Mouse (Mus musculus): Measurements from ENCODE around the gene Tnfrsf25. TPM values are rescaled to one million over a fixed set of nuclear protein-coding genes. Genes with fewer than 3 reads are reported as not detected.

Tnfrsf25 gene
- polyA plus RNA-seq, 1 experiment from 2014 or later, result 1.4 TPM

DNA sequence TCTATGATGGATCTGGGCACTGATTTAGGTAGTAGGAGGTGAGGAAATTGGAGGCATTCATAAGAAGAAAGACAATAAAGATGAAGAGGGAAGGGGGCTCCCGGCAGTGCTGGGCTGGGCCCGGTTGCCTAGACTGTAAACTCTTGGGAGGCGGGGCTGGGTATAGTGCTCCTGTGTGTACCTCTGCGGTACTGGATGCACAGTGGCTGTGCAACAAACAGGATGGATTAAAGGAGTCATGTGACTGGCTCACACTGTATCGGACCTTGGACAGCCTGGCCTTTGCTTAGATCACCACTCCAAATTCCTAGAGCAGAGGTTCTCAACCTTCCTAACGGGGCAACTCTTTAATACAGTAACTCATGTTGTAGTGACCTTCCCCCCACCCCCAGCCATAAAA is 45.9 kb downstream of the Tnfrsf25 start:
- H3K36me3 ChIP-seq (ENCODE audit: insufficient read depth, low read length), result no peaks in the 10 kb centered on the region

DNA sequence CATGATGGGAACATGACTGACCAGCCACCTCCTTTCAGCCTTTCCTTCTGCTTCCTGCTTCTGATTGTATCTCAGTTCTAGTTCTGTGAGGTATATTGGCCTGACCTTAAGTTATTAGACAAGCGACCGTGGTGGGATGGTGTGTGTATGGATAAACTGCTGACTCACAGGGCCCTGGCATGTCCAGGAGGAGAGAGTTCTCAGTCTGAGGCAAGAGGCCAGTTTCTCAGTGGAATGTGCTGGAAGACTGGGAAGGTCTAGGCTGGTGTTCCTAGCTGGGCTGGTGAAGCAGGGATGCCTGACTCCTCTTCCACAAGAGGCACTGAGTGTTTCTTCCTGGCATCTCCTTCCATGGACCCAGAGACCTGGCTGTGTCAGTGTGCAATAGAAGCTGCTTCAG is 47.0 kb downstream of the Tnfrsf25 start:
- H3K36me3 ChIP-seq (ENCODE audit: insufficient read depth, low read length), result no peaks in the 10 kb centered on the region
- H3K4me3 ChIP-seq (ENCODE audit: low read depth, low read length), result no peak overlapping the region
- peaks cover 37% of the 10 kb centered on the region for H3K27me3 ChIP-seq (replicated peaks; ENCODE audit: insufficient read depth, low read length)
- 80% methylated on average over 2 of the region's 2 CpGs for WGBS
- H3K4me2 ChIP-seq (replicated peaks; ENCODE audit: low read depth, low read length), result no peak overlapping the region
- H3K9ac ChIP-seq (replicated peaks; ENCODE audit: low read depth), result no peak overlapping the region
- DNase-seq (ENCODE audit: low spot score), result no peak
- no peaks in the 10 kb centered on the region for H3K9me3 ChIP-seq (ENCODE audit: low read length)
- TF ChIP-seq CTCF (IDR thresholded peaks at IDR 0.05), result no peak
- TF ChIP-seq EP300 (IDR thresholded peaks at IDR 0.05), result no peak
- peaks cover 6% of the 10 kb centered on the region; the same call in 1 of the 2 replicates for H3K4me1 ChIP-seq (ENCODE audit: insufficient read depth, low read depth, low read length)
- no peak overlapping the region for H3K27ac ChIP-seq (ENCODE audit: low read length)
- ATAC-seq, result no peak

More for the DNA sequence above, 45.9 kb downstream of the Tnfrsf25 start:
- no peak overlapping the region for H3K4me3 ChIP-seq (ENCODE audit: low read depth, low read length)
- peaks cover 37% of the 10 kb centered on the region for H3K27me3 ChIP-seq (replicated peaks; ENCODE audit: insufficient read depth, low read length)
- no peak overlapping the region for H3K4me2 ChIP-seq (replicated peaks; ENCODE audit: low read depth, low read length)
- no peaks in the 10 kb centered on the region for H3K9me3 ChIP-seq (ENCODE audit: low read length)
- no peak for DNase-seq (ENCODE audit: low spot score)
- WGBS, result 67% methylated on average over 6 of the region's 6 CpGs
- TF ChIP-seq EP300 (IDR thresholded peaks at IDR 0.05) (no peak), CTCF (IDR thresholded peaks at IDR 0.05) (no peak)
- H3K27ac ChIP-seq (ENCODE audit: low read length), result no peak overlapping the region
- H3K9ac ChIP-seq (replicated peaks; ENCODE audit: low read depth), result no peak overlapping the region
- peaks cover 6% of the 10 kb centered on the region; the same call in 1 of the 2 replicates for H3K4me1 ChIP-seq (ENCODE audit: insufficient read depth, low read depth, low read length)
- ATAC-seq, result no peak

DNA sequence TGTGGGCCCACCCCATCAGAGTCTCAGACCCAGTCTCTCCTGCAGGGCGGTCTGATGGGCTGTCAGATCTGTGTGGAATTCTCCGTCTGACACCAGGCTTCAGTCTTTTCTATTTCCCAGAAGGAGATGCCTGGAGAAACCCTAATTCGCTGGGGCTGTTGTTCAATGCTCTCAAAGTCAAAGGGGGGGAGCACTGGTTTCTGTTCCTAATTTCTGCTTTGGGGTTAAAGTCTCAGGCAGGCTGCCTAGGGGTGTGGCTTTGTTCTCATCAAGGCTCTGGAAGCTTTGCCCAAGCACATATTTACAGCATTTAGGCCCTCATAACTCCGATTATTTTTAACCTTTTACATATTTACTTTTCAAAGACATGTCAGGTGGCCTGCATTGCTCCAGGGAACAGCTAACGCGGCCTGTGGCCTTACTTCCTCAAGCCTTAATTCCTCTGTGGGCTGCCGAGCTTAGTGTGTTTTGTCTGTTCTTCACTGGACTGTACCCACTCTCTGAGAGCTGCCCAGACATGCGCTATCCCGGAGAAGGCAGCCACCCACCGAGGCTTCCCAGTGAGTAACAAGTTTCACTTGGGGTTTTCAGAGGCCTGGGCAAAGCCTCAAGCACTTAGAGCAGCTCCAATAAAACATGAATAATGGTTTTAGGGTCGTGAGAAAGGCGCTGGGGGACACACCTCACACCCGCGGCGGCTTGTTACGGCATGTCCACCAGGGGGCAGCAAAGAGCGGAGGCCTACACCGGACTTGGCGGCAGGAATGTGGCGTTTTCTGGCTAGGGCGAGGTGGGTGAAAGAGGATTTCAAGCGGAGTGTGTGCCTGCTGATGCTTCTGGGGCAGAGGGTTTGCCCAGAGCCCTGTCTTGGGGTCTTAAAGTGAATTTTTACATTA is 49.5 kb downstream of the Tnfrsf25 start:
- Histone ChIP-seq H3K27ac (ENCODE audit: low read length) (no peak overlapping the region), H3K27me3 (replicated peaks; ENCODE audit: insufficient read depth, low read length) (peaks cover 13% of the 10 kb centered on the region), H3K4me3 (ENCODE audit: low read depth, low read length) (no peak overlapping the region), H3K9me3 (ENCODE audit: low read length) (no peaks in the 10 kb centered on the region), H3K4me1 (ENCODE audit: insufficient read depth, low read depth, low read length) (no peaks in the 10 kb centered on the region), H3K4me2 (replicated peaks; ENCODE audit: low read depth, low read length) (peak overlapping the region; percentile 28; the same call in 1 of the 2 replicates), H3K9ac (replicated peaks; ENCODE audit: low read depth) (no peak overlapping the region), H3K36me3 (ENCODE audit: insufficient read depth, low read length) (no peaks in the 10 kb centered on the region)
- peak; percentile 46; the same call in 1 of the 2 replicates for ATAC-seq
- TF ChIP-seq CTCF (IDR thresholded peaks at IDR 0.05) (peak; percentile 97), EP300 (IDR thresholded peaks at IDR 0.05) (no peak)
- 20% methylated on average over 22 of the region's 22 CpGs for WGBS
- DNase-seq (ENCODE audit: low spot score), result peak; percentile 68

DNA sequence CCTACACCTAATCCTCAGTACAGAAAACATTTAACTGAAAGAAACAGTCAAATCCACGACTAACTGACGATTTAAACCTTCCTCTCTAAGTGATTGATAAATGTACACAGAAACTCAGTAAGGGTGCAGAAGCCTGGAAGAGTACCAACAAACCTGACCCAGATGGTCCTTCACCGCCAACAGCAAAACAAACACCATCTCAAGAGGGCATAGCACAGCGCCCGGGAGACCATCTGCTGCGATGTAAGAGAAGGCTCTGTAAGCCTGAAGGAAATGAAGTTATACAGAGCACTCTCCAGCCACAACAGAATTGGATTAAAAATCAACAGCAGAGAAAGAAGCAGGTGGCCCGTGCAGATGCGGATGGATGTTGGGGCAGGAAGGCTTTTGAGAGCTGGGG is 52.3 kb downstream of the Tnfrsf25 start:
- Histone ChIP-seq H3K9me3 (ENCODE audit: low read length) (no peaks in the 10 kb centered on the region), H3K36me3 (ENCODE audit: insufficient read depth, low read length) (no peaks in the 10 kb centered on the region), H3K4me2 (replicated peaks; ENCODE audit: low read depth, low read length) (no peak overlapping the region), H3K27me3 (replicated peaks; ENCODE audit: insufficient read depth, low read length) (no peaks in the 10 kb centered on the region), H3K9ac (replicated peaks; ENCODE audit: low read depth) (no peak overlapping the region), H3K4me1 (ENCODE audit: insufficient read depth, low read depth, low read length) (no peaks in the 10 kb centered on the region), H3K4me3 (ENCODE audit: low read depth, low read length) (no peak overlapping the region), H3K27ac (ENCODE audit: low read length) (peak overlapping the region; percentile 21; the same call in 1 of the 2 replicates)
- peak; percentile 85 for ATAC-seq
- no peak for TF ChIP-seq EP300 (IDR thresholded peaks at IDR 0.05)
- no peak for TF ChIP-seq CTCF (IDR thresholded peaks at IDR 0.05)
- peak; percentile 82 for DNase-seq (ENCODE audit: low spot score)
- 28% methylated on average over 8 of the region's 8 CpGs for WGBS

DNA sequence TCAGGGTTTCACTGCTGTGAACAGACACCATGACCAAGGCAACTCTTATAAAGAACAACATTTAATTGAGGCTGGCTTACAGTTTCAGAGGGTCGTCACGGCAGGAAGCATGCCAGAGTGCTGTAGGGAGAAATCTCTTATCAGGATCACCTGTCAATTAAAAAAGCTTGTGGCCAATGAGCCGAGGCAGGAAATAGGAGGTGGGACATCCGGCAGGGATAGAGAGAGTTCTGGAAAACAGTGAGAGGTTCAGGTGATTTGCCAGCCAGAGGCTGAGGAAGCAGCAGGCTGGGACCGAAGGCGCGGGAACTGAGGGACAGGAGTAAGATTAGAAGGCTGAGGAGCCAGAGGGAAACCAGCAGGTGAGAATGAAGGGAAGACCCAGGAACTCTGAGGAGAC is 53.4 kb downstream of the Tnfrsf25 start:
- DNase-seq (ENCODE audit: low spot score), result no peak
- Histone ChIP-seq H3K9ac (replicated peaks; ENCODE audit: low read depth) (no peak overlapping the region), H3K4me1 (ENCODE audit: insufficient read depth, low read depth, low read length) (no peaks in the 10 kb centered on the region), H3K4me3 (ENCODE audit: low read depth, low read length) (no peak overlapping the region), H3K27ac (ENCODE audit: low read length) (no peak overlapping the region), H3K9me3 (ENCODE audit: low read length) (no peaks in the 10 kb centered on the region), H3K4me2 (replicated peaks; ENCODE audit: low read depth, low read length) (no peak overlapping the region), H3K36me3 (ENCODE audit: insufficient read depth, low read length) (no peaks in the 10 kb centered on the region), H3K27me3 (replicated peaks; ENCODE audit: insufficient read depth, low read length) (no peaks in the 10 kb centered on the region)
- ATAC-seq, result no peak
- 67% methylated on average over 7 of the region's 7 CpGs for WGBS
- TF ChIP-seq EP300 (IDR thresholded peaks at IDR 0.05), result no peak
- TF ChIP-seq CTCF (IDR thresholded peaks at IDR 0.05), result no peak

Other genes starting within 250 kb of the Tnfrsf25 start
- 23.0 and 24.9 TPM in 2 replicates for gene Dnajc11, start 182.2 kb upstream of the Tnfrsf25 start, polyA plus RNA-seq (2015; fragmentation: Nextera tagmentation; extraction: Ambion mirVana)
- 31.0 and 33.3 TPM in 2 replicates for gene Thap3, start 126.9 kb upstream of the Tnfrsf25 start, polyA plus RNA-seq (2015; fragmentation: Nextera tagmentation; extraction: Ambion mirVana)
- gene Phf13, start 119.7 kb upstream of the Tnfrsf25 start, polyA plus RNA-seq (2015; fragmentation: Nextera tagmentation; extraction: Ambion mirVana), result 18.0 TPM in 2 replicates
- gene Klhl21, start 107.1 kb upstream of the Tnfrsf25 start, polyA plus RNA-seq (2015; fragmentation: Nextera tagmentation; extraction: Ambion mirVana), result 13.4 and 13.7 TPM in 2 replicates
- 13.2 and 13.7 TPM in 2 replicates for gene Zbtb48, start 88.3 kb upstream of the Tnfrsf25 start, polyA plus RNA-seq (2015; fragmentation: Nextera tagmentation; extraction: Ambion mirVana)
- 0.21 and 0.35 TPM in 2 replicates for gene Tas1r1, start 77.4 kb upstream of the Tnfrsf25 start, polyA plus RNA-seq (2015; fragmentation: Nextera tagmentation; extraction: Ambion mirVana)
- gene Nol9, start 76.6 kb upstream of the Tnfrsf25 start, polyA plus RNA-seq (2015; fragmentation: Nextera tagmentation; extraction: Ambion mirVana), result 10.0 and 11.3 TPM in 2 replicates
- gene Plekhg5, start 43.4 kb upstream of the Tnfrsf25 start, polyA plus RNA-seq (2015; fragmentation: Nextera tagmentation; extraction: Ambion mirVana), result 17.4 and 18.8 TPM in 2 replicates
- 2.0 and 3.1 TPM in 2 replicates for gene Espn, start 36.4 kb downstream of the Tnfrsf25 start, polyA plus RNA-seq (2015; fragmentation: Nextera tagmentation; extraction: Ambion mirVana)
- gene Hes2, start 42.9 kb downstream of the Tnfrsf25 start, polyA plus RNA-seq (2015; fragmentation: Nextera tagmentation; extraction: Ambion mirVana), result 0.26 and 0.33 TPM in 2 replicates
- gene Acot7, start 62.2 kb downstream of the Tnfrsf25 start, polyA plus RNA-seq (2015; fragmentation: Nextera tagmentation; extraction: Ambion mirVana), result 59.2 and 63.4 TPM in 2 replicates
- 11.1 and 12.3 TPM in 2 replicates for gene Gpr153, start 158.3 kb downstream of the Tnfrsf25 start, polyA plus RNA-seq (2015; fragmentation: Nextera tagmentation; extraction: Ambion mirVana)
- not detected in 2 replicates for gene Hes3, start 175.7 kb downstream of the Tnfrsf25 start, polyA plus RNA-seq (2015; fragmentation: Nextera tagmentation; extraction: Ambion mirVana)
- 16.9 and 18.9 TPM in 2 replicates for gene Icmt, start 181.3 kb downstream of the Tnfrsf25 start, polyA plus RNA-seq (2015; fragmentation: Nextera tagmentation; extraction: Ambion mirVana)
- gene Rnf207, start 203.1 kb downstream of the Tnfrsf25 start, polyA plus RNA-seq (2015; fragmentation: Nextera tagmentation; extraction: Ambion mirVana), result 0.53 and 0.70 TPM in 2 replicates
- 265 and 266 TPM in 2 replicates for gene Rpl22, start 209.8 kb downstream of the Tnfrsf25 start, polyA plus RNA-seq (2015; fragmentation: Nextera tagmentation; extraction: Ambion mirVana)
- 0.06 and 0.07 TPM in 2 replicates for gene Chd5, start 222.7 kb downstream of the Tnfrsf25 start, polyA plus RNA-seq (2015; fragmentation: Nextera tagmentation; extraction: Ambion mirVana)